Mouse (Mus musculus): ENCODE data around the gene Olfr1258.
"Not testable (repeated sequence)": the region's sequence is repeated elsewhere in the genome, so short reads cannot be mapped to it uniquely, and the experiment has no call there.

Olfr1258 gene

DNA sequence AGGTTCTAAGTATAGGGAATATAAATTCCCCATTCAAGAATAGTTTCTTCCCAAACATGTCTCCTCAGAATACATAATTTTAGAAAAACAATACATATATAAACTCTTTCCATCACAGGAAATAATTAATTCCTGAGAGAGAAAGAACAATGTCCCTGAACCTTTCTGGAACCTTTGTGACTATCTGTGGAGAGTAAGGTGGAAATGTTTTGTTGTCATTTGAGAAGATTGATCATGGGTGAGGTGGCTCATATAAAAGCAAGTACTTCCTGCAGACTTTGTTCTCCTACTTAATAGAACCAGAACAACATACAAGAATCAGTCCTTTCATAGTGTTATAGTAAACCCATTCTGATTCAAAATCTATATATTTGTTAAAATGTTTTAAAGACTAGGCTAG is at the start of gene Olfr1258:
Olfr1258 (plus strand) TSS at position 301 of the 400 bp plus-strand sequence.
- CTCF ChIA-PET: interaction anchor here (0.5 kb wide), 1 partner anchor 1725 kb away, joined by 5 read pairs; no protein-coding TSS in a partner anchor

- CTCF ChIA-PET: no interaction called here
These were observed 49.0 kb upstream of the Olfr1258 start, which contains the start of gene Olfr1257 for GRCm38 (mm10) chr2:89878137-89878536. Gene Olfr1257, plus strand, starts transcription at chr2:89878437.

DNA sequence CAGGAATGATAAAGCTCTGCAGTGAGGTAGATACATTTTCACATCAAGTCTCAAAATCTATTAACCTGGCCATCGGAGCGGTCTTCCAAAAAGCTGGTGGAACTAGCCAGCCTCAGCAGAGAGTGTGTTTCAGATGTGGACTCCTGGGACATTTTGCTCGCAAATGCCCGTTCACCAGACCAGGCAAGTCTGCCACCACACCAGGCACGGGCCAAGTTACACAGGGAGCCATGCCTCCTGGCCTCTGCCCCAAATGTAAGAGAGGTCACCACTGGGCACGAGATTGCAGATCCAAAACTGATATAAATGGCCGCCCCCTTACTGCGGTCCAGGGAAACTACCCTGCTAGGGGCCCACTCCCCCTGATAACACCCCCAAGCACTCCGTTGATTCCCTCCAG is 14.5 kb upstream of the Olfr1258 start:
- CTCF ChIA-PET: not testable (repeated sequence)

GRCm38 (mm10) chr2:89948564-89948963 is 21.5 kb downstream of the Olfr1258 start, which contains the start of gene Olfr1259:
Gene Olfr1259, minus strand, starts transcription at chr2:89948664.
- CTCF ChIA-PET: no interaction called here

DNA sequence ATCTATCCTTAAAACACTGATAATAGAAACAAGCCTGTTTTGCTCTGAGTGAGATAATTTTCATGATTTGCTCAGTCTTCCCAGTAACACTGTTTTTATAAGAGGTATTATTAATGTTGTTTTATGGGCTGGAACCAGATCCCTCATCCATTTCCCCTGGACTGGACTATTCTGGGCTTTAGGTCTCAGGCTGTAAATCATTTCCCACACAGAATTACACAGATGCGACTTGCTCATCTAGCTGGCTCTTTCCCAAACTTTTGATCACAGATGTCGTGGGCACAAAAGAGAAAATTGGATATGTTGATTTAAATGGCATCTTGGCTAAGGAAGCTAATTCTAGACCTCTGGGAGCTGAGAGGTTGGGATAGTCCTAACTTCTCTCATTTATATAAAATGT is 47.1 kb downstream of the Olfr1258 start, which contains the start of gene Olfr1260:
Olfr1260 (plus strand) TSS at position 157 of the 400 bp plus-strand sequence.
- CTCF ChIA-PET: no interaction called here

DNA sequence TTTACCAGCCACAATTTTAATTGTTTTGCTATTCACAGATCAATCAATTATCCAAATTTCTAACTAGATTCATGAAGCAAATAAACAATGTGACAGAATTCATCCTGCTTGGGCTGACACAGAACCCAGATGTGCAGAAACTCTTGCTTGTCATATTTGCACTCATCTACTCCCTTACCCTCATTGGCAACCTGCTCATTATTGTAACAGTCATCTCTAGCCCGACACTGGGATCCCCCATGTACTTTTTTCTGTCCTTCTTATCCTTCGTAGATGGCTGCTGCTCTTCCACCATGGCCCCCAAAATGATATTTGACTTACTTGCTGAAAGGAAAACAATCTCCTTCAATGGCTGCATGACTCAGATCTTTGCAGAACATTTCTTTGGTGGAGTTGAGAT is 50.6 kb downstream of the Olfr1258 start:
- CTCF ChIA-PET: no interaction called here

Measured in spleen, embryonic (tissue).